Mouse (Mus musculus): ENCODE data around the gene Sec23b.

The Sec23b gene

DNA sequence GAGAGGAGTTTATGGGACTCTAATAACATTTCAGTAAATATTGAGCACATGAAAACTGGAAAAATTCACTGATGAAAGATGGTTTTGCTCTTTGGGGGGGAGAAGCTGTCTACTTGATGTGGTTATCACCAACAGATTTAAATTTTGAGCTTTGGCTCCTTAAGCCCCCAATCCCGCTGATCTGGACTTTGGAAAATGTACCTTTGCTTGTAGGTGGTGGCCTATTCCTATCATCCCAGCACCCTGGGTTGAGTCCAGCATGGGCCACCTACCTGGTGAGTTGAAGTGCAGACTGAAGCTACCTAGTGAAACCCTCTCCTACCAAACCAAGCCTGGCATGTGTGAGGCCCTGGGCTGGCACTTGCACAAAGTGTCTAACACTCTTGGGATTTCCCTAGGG, 45.5 kb downstream of the Sec23b start:
- no peak for DNase-seq (ENCODE audit: low spot score in 2 of 2)

GRCm38 (mm10) chr2:144613956-144614355, 57.9 kb downstream of the Sec23b start:
- no peak for DNase-seq (ENCODE audit: low spot score in 2 of 2)

GRCm38 (mm10) chr2:144617074-144617874, 61.2 kb downstream of the Sec23b start:
- DNase-seq (ENCODE audit: low spot score in 2 of 2): no peak

- no peak for DNase-seq (ENCODE audit: low spot score in 2 of 2)
Observed at GRCm38 (mm10) chr2:144621491-144621890, 65.5 kb downstream of the Sec23b start.

DNA sequence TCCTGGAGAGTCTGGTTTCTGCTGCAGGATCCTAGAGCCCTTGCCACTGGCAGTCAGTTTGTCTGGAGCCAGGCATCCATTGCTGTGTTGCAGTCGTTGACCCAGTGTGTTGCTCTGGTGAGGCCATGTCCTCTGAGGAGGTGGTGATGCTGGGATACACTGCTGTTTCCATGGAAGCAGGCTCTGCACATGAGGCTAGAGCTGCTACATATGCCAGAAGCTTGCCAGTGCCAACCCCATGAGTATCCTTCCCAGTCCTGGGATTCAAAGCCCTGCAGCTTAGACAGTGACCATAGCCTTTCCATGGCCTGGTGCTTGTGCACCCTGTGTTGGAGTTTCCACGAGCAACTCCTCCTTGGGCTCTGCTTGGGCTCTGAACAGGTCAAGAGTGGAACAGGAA, 77.5 kb downstream of the Sec23b start:
- no peak for DNase-seq (ENCODE audit: low spot score in 2 of 2)

GRCm38 (mm10) chr2:144634231-144634630, 78.2 kb downstream of the Sec23b start:
- DNase-seq (ENCODE audit: low spot score in 2 of 2): no peak

GRCm38 (mm10) chr2:144634729-144635128, 78.7 kb downstream of the Sec23b start:
- no peak for DNase-seq (ENCODE audit: low spot score in 2 of 2)

- peak; percentile 53 for DNase-seq (ENCODE audit: low spot score in 2 of 2)
Observed at GRCm38 (mm10) chr2:144635644-144636320, 79.8 kb downstream of the Sec23b start.

- DNase-seq (ENCODE audit: low spot score in 2 of 2): no peak
Observed at GRCm38 (mm10) chr2:144637204-144637603, 81.2 kb downstream of the Sec23b start.

DNA sequence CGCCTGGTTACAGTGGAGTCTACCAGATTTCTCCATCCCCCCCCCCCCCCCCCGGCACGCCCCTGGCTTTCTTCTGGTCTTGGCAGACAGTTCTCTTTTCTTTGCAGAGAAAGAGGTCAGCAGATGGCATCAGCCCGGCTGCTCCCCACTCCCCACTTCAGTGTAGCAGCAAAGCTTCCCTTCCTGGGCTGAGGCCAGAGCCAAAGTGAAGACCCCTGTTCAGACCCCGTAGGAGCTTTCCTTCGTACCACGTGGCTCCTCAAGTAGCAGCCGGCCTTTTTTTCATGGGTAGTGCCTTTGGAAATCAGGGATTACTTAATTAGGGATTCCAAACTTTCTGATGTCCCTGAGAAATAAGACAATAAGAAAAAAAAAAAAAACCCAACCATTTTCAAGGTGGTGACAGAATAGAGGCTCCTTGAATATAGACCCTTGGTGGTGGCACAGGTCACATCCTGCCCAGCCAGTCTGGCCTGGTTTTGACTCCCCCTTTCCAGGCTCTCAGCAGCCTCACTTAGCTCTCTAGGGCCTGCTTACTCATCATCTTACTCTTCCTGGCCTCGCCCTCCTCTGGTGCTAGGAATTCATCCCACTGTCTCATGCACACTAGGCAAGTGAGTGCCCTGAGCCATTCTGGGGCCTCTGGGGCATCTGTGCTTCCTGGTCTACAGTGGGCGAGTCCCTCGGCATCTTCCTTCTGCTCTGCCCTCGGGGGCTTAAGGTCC, 81.8 kb downstream of the Sec23b start:
- no peak for DNase-seq (ENCODE audit: low spot score in 2 of 2)

GRCm38 (mm10) chr2:144638719-144639118, 82.7 kb downstream of the Sec23b start:
- DNase-seq (ENCODE audit: low spot score in 2 of 2): no peak

GRCm38 (mm10) chr2:144640101-144640500, 84.1 kb downstream of the Sec23b start:
- DNase-seq (ENCODE audit: low spot score in 2 of 2): no peak
